Mouse (Mus musculus) neural tube, embryonic 10.5 days (tissue): ENCODE data around the gene Trim14.

Source experiments
- DNase-seq: peaks from one replicate; pipeline ENCODE4 v3.0.0-alpha.2; 2017; ENCODE audit warnings: low spot score; ENCODE audit errors: extremely low spot score

Trim14 gene

DNA sequence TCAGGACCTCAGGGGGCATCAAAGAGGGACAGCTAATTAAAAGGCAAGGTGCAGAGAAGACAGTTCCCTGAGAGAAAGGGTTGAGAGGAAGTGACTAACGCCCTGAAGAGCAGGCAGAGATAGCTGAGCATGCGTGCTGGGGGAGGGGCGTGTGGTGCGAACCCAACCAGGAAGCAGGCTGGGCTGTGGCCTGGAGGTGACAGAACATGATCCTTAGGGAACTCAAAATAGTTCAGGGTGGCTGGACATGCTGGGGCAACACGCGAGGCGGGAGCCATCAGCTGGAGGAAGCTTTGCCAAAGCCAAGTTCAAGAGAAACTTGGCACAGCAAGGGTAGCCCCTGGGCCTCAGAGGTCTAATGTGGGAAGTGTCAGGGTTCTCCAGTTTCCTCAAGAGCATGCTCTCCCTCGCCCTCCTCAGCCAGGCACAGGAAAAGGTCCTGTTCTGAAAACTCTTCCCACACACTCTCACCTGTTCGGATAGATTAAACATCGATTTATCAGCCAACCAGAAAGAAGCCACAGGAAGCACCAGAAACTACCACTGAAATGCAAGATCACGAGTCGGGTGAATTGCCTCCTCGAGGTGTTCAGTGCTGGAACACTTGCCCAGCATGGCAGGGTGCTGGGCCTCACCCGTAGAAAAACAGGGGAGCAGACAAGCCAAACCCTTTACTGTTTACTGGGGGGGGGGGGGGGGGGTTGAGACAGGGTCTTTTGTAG is 50.1 kb downstream of the Trim14 start:
- DNase-seq = no peak

DNA sequence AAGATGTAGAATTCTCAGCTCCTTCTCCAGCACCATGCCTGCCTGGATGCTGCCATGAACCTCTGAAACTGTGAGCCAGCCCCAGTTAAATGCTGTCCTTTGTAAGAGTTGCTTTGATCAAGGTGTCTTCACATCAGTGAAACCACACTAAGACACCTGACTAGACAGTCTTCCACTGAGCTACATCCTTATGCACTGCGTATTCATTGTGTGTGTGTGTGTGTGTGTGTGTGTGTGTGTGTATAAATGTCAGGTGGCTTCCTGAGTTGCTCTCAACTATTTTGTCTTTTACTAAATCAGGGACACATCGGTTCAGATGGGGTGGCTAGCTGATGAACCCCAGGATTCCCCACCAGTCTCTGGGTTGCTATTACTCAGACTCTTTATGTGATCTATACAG is 56.9 kb downstream of the Trim14 start:
- DNase-seq = no peak

DNA sequence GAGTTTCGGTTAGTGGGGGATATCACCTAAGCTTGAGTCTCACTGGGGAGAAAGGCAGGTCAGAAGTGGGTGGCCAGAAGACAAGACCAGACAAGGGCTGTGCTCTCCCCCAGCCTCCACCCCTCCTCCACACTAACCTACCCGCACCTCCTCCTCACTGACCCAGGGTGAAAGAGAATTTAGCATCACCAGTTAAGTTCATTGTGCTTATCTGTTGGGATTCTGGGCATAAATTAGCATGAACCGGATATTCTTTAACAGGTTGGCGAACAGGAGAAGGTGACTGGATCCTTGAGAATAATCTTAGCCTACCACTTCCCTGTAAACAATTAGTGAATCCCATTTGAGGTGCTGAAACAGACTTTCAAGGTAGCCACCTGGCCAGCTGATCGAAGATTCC is 60.8 kb downstream of the Trim14 start:
- no peak for DNase-seq

DNA sequence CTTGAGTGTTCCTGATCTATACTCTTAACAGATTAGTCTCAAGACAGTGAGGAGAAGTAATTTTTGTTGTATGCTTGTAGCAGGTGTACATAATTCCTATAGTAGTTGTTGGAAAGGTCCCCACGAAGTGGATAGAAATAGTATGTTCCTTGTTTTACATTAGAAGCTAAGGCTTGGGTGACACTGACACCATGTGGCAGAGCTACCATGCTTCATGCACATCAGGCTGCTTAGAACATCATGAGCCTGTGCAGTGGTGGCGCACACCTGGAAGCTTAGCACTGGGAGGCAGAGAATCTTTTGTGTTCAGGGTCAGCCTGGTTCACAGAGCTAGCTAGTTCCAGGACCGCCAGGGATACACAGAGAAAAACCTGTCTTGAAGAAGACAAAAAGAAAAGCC is 70.2 kb downstream of the Trim14 start:
- no peak for DNase-seq

DNA sequence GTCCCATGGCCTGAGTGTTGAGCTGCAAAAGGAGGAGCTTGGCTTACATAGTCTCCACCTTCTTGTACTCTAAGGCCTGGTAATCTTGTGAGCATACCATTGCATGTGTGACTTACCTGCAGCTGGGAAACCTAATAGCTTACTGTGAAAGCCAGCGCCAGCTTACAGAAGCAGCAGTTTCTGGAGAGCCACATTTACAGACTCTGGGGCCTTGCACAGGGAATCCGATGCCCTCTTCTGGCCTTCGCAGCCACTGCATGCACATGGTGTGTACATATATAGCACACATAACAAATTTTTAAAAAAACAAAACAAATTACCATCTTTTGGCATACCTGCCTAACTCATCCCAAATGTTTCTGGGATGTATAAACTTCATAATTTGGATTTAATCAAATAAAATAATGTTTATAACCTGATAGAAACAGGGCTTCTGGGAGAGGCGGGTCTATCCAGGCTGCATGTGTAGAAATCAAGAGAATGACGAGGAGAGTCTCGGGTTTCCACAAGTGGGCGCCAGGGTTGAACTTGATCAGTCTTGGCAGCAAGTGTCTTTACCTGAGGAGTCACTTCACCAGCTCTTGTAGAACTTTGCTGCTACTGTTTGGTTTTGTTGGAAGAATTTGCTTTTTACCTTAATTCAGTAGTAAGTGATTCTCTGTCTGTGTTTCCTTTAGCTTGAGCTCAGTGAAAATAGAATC is 72.7 kb downstream of the Trim14 start:
- DNase-seq = no peak

DNA sequence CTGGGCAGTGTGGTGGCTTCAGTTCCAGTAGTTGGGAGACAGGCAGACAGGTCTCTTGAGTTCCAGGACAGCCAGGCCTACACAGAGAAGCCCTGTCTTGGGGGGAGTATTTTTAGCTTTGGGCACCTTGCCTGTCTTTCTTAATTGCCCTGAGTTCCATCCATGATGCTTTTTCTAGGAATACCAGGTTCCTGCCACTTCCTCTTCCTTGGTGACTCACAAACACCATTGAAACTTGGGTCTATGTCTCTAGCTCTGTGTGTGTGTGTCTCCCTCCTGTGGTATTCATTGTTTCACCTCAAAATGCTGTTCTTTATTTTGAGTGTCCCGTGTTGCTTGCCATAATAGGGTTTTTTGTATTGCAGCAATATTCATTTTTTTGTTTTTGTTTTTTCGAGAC is 77.5 kb downstream of the Trim14 start:
- no peak for DNase-seq

DNA sequence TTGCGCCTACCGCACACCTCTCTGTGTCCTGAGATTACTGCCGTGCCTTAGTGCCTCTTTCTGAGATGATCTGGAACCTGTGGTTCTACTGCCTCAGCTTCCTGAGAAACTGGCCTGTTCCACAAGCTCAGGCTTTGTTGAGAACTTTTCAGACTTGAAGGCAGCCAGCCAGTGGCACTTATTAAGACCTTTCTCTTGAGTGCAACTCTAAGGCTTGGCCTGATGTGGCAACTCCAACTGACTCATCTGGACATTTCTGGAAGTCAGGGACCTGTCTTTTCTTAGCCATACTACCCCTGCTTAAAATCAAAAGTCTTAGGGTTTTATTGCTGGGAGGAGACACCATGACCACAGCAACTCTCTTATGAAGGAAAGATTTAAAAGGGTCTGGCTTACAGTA is 78.8 kb downstream of the Trim14 start:
- no peak for DNase-seq

DNA sequence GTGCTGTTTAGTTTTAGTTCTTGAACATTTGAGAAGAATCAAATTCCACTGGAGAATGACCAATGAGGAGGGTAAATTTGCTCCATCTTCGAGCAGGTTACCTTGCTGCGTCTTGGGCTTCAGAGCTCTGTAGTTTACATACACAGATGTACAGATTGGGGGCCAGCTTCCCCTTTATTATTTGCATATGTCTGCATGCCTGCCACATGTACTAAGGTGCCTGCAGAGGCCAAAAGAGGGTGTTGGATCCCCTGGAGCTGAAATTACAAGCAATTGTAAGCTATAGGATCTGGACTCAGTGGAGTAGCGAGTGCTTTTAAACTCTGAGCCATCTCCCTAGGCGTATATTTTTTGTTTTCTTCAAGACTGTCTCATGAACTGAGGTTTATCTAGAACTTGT is 79.2 kb downstream of the Trim14 start:
- no peak for DNase-seq

DNA sequence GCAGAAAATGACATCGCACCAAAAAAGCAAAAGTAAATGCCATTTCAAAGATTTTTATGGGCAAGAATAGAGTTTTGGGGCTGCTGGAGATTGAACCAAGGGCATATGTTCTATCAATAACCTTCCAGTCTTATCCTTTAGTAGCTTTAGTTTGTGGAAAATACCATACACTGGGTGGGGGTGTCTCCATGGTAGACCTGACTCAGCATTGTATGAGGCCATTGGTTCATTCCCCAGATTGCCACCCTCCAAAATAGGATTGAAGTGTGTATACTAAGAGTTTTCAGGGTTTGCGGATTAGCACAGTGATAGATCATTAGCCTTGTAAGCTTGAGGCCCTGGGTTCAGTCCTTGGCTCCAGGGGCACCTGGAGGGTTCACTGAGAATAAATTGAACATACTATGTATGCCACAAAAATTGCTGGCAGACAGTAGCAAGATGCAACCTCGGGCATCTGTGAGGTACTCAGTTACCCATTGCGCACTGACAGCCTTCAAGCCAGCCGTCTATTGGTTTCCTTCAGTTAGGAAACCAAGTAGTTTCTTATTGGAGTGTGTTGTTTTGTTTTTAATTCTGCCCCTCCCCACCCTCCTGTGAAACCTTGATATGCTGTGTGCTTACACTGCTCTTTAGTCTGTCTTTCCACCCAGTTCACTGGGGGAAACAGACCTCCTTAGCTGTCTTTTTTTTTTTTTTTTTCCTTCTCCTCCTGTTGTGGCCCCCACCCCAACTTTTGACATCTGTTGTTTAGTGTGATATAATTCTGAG is 81.7 kb downstream of the Trim14 start:
- no peak for DNase-seq

DNA sequence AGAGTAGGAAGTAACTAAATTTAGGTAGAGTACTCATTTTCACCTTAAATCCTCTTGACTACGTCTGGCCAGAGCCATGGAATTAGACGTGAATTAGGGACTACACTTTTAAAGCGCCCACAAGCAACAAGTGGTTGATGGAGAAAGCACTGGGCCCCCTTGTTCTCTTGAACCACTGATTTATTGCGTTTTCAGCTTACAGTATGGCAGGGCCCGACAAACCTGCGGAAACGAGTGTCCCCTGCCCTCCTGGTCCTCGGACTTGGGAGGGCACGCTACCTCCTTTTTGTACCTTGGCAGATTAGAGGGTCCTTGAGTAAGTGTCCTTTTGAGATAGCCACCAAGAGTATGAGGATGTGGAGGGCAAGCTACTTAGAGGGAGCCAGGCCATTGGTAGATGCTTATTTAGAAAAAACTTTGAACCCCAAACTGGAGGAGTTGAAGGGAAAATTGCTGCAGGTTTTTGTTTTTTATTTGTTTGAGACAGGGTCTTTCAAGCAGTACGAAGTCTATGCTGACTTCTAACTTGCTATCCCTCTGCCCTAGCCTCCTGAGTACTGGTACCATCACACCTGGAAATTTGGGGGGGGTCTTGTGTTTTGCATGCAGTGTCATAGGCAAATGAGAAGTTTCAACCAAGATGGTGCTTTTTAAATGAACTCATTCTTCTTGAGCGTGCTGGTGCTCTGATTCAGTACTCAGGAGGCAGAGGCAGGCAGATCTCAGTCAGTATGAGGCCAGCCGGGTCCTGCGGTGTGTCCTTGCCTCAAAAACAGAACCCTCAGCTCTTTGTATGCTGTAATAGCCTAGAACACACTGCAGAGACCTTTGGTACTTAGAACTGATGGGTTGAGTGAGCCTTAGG is 82.9 kb downstream of the Trim14 start:
- DNase-seq = peak; percentile 36

DNA sequence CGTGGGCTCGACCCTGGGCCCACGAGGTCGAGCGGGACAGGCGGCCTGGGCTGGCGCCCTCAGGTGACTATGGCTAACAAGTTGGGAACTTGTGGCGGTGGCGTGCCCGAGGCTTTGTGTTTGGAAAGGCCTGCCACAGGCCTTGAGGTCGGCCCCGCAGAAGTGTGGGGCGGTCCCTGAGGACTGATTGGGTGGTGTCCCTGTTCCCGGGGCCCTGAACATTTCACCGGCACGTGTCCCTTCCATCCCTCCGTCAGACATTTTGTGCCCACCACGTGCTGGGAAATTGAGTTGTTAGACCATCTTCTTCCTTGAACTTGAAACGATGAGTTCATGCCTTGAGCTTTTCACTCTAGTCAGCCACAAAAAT is 83.5 kb downstream of the Trim14 start:
- DNase-seq = no peak

DNA sequence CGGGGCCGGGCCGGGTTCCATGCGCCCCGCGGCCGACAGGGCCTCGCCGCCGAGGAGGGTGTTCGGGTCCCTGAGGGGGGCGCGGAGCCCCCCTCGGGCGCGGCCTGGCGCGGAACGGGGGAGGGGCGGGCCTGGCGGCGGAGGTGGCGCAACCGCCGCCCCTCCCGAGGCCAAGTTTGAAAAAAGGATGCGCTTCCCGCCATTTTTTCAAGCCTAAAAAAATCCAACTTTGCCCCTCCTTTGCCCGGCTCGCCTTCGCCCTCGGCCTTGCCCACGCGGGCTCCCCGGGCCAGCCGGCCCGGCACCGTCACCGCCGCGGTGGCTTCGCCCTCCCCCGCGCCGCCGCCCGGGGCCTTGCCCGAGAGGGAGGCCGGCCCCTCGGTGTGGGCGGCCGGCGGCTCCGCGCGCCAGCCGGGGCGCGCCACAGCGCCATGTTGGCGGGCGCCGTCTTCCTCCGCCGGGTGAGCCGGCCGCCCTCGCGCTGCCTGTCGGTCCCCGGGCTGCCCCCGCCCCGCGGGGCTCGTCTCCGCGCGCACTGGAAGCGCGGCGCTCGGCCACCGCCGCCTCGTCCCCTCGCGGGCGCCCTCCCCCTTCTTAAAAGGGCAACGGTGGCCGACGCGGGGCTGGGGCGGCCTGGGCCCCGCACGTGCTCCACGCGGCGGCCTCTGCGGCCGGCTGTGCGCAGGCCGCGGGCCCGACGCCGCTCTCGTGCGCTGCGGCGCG is 84.0 kb downstream of the Trim14 start:
- peak; percentile 80 for DNase-seq

DNA sequence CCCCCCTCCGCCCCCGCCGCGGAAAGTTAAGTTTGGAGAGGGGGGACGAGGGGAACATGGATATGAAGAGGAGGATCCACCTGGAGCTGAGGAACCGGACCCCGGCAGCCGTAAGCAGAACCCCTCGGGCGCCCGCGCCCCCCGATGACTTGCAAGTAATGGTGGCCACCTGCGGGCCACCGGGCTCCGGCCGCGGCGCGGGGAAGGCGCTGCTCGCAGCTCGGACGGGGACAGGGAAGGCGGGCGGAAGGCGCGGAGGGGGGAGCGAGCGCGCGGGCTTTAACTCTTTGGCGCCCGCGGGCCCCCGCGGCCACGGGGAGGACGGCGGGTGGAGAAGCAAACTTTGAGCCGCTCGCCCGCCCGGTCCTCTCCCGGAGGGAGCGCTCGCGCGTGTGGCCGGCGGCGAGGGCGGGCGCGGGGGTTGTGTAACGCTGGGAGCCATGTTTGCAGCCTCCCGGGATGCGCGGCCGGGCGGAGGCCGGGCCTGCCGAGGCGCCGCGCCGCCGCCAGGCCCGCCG is 84.6 kb downstream of the Trim14 start:
- DNase-seq = peak; percentile 78

DNA sequence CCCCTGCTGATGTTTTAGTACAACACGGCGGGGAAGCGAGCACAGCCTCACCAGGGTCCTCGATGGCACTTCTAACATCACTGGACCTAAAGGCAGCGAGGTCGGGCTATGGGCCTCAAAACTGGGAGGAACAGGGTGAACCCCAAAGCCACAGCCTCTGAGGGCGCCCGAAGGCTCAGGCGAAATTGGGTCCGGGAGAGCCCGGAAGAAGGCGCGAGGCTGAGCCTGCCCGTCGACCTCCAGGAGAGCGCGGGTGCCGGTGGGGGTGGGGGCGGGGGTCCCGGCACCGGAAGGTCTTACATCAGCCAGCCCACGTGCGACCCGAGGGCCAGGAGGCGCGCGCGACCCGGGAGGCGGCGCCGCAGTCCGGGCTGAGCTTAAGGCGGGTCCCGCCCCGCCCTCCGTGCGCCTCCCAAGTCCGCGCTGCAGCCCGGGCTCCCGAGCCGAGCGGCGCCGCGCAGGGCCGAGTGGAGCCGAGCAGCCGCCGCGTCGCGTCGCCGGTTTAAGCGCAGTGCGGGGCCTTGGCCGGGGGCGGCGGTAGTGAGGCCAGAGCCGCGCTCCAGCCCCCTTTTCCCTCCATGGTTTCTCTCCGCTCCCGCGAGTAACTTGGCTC is 85.3 kb downstream of the Trim14 start, which contains the start of gene Anp32b:
TSS of gene Anp32b (plus strand) at position 384 of the 613 bp plus-strand sequence.
- peak; percentile 90 for DNase-seq

DNA sequence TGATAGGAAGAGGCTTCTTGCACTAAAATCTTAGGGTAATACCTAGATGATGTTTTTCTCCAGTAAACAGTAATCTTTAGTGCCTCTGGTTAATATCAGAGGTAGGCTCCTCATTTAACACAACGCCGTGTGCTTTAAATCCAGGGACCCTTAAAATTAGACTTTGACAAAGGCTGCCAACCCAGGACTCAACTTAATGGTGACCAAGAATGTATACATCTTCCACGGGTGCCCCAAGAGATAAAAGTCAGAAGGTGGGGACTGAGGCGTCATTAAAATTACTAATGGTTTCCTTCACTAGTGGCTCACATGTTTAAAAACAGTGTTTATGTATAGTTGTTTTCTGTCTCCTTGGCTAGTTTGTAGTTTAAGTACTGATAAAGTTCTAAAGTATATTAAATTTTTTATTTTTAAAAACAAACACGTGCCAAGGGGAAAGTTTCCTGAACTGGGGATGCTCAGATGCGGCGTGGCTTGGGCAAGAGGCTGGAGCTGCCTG is 85.9 kb downstream of the Trim14 start:
- DNase-seq = no peak

DNA sequence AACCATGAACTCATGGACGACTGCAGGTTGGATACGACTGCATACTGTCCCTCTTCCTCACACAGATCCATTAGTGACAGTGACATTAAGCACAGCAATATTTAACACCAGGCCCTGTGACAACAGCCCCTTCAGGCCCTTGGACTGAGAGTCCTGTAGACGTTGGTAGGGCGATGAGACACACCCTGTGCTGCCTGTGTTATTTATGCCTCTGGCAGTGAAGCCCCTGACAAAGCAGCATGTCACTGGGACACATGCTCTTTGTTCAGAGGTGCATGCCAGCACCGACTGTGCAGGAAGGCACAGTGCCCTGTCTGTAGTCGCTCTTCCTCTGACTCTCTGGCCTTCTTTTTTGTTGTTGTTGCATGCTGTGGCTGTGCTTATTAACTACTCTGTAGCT is 87.1 kb downstream of the Trim14 start:
- DNase-seq = no peak

DNA sequence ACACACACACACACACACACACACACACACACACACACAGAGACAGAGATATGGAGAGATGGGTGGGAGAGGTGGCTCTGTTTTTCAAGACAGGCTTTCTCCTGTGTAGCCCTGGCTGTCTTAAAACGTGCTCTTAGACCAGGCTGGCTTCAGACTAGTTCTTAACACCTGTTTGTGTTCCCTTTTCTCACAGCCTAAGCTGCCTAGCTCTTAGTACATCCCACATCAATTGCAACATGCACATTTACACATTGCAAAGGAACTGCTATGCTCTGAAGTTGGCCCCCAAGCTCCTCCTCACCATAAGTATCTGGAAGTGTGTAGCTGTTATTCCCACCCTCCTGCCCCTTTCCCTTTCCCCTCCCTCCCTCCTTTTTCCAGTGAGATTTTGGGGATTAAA is 88.5 kb downstream of the Trim14 start:
- DNase-seq = no peak

DNA sequence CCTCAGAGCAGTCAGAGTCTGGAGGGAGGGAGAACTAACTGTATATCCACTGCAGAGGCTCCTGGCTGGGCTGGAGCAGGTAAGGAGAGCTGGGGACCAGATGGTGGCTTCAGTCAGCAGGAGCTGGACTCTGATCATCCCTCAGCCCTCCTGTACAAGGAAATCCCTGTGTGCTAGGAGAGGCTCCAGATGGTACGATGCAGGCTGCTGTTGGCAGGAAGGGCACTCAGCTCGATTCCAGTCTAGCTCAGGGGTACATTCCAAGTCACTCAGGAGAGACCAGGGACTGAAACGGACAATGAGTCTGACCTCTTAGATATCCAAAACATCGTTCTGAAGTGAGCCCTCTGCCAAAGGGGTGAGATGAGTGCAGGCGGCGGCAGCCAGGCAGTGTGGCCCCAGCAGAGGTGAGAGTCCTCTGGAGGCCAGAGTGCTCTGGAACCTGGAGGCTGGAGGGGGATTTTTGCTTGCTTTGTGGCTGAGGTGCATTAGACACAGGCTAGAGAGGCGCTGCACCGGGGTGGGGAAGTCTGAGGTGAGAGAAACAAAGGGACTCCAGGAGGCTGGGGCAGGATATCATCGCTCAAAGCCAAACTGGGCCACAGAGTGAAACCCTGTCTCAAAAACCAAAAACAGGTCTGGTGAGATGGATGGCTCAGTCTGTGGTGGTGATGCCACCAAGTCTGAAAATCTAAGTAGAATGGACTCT is 90.5 kb downstream of the Trim14 start:
- no peak for DNase-seq
